Mouse (Mus musculus): ENCODE measurements around the gene Olfr1191-ps1. TPM values are rescaled to one million over a fixed set of nuclear protein-coding genes. Genes with fewer than 3 reads are reported as not detected.

Gene Olfr1191-ps1
- not detected for polyA plus RNA-seq (2014; fragmentation: Illumina TruSeq; extraction: RNeasy Lipid Tissue Mini Kit (QIAGEN cat#74804); ENCODE audit: low read depth, low replicate concordance)

DNA sequence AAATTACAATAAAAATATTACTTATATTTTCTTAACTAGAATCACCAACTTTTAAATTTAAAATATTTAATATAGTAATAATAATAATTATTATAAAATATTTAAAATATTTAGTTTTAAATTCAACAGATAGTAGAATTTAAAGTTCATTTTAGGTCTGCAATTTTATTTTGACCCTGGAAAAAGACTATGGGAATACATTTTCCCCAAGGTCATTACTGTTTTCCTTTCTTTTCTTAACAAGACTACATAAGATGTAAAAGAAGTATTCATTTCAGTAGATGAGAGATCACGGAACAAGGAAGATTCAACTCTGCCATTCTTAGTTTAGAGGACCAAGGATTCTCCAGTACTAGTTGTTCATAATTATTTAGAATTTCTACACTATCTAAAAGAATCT is at the start of gene Olfr1191-ps1:
Gene Olfr1191-ps1, plus strand, starts transcription at position 301 of the 400 bp plus-strand sequence.

DNA sequence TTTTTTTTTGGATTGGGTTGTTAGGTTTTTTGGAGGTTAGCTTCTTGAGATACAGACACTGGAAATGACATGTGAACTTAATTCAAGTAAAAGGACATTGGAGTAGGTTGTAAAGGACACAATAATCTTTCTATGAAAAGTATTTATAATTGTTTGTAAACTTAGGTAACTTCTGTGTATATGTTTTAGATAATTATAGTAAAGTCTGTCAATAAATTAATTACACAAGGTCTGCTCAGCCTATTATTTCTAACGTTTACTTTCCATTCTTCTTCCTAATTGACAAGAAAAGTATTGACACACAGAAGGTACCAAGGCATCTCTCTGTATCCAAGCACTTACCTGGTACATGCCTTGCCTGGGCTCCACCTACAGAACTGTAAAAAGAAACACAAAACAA is 7.9 kb downstream of the Olfr1191-ps1 start, which contains the start of gene Olfr1192-ps1:
Gene Olfr1192-ps1, plus strand, starts transcription at position 301 of the 400 bp plus-strand sequence.

DNA sequence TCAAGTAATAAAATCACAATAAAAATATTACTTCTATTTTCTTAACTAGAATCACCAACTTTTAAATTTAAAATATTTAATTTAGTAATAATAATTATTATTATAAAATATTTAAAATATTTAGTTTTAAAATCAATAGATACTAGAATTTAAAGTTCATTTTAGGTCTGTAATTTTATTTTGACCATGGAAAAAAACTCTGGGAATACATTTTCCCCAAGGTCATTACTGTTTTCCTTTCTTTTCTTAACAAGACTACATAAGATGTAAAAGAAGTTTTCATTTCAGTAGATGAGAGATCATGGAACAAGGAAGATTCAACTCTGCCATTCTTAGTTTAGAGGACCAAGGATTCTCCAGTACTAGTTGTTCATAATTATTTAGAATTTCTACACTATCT is 35.0 kb downstream of the Olfr1191-ps1 start, which contains the start of gene Olfr1193:
Gene Olfr1193, plus strand, starts transcription at position 301 of the 400 bp plus-strand sequence.

DNA sequence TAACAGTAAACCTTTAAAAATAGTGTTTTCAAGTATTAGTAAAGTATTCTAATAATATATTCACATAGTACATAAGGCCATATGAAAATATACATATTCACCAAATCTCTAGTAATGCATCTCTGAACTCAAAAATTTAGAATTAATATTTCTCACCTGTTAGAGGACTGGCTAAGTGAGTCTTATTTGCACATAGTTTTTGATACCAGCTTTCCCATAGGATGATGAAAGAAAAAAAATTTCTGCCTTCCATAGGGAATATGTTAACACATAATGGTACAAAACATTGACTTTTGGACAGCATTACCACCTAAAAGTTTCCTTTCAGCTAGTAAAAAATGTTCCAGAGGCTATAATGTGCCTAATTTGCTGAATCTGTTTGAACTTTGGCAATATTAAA is 48.7 kb downstream of the Olfr1191-ps1 start, which contains the start of gene Olfr1195:
Gene Olfr1195, minus strand, starts transcription at position 101 of the 400 bp plus-strand sequence.

Other genes starting within 250 kb of the Olfr1191-ps1 start
- not detected for gene Olfr1179, start 234.1 kb upstream of the Olfr1191-ps1 start, polyA plus RNA-seq (2014; fragmentation: Illumina TruSeq; extraction: RNeasy Lipid Tissue Mini Kit (QIAGEN cat#74804); ENCODE audit: low read depth, low replicate concordance)
- not detected for gene Olfr1180, start 221.4 kb upstream of the Olfr1191-ps1 start, polyA plus RNA-seq (2014; fragmentation: Illumina TruSeq; extraction: RNeasy Lipid Tissue Mini Kit (QIAGEN cat#74804); ENCODE audit: low read depth, low replicate concordance)
- not detected for gene Olfr1181, start 214.4 kb upstream of the Olfr1191-ps1 start, polyA plus RNA-seq (2014; fragmentation: Illumina TruSeq; extraction: RNeasy Lipid Tissue Mini Kit (QIAGEN cat#74804); ENCODE audit: low read depth, low replicate concordance)
- not detected for gene Gm13757, start 191.4 kb upstream of the Olfr1191-ps1 start, polyA plus RNA-seq (2014; fragmentation: Illumina TruSeq; extraction: RNeasy Lipid Tissue Mini Kit (QIAGEN cat#74804); ENCODE audit: low read depth, low replicate concordance)
- gene Olfr1183, start 185.7 kb upstream of the Olfr1191-ps1 start, polyA plus RNA-seq (2014; fragmentation: Illumina TruSeq; extraction: RNeasy Lipid Tissue Mini Kit (QIAGEN cat#74804); ENCODE audit: low read depth, low replicate concordance) = not detected
- gene Olfr1184, start 156.9 kb upstream of the Olfr1191-ps1 start, polyA plus RNA-seq (2014; fragmentation: Illumina TruSeq; extraction: RNeasy Lipid Tissue Mini Kit (QIAGEN cat#74804); ENCODE audit: low read depth, low replicate concordance) = not detected
- gene Olfr1185-ps1, start 147.2 kb upstream of the Olfr1191-ps1 start, polyA plus RNA-seq (2014; fragmentation: Illumina TruSeq; extraction: RNeasy Lipid Tissue Mini Kit (QIAGEN cat#74804); ENCODE audit: low read depth, low replicate concordance) = not detected
- gene Olfr1186, start 122.0 kb upstream of the Olfr1191-ps1 start, polyA plus RNA-seq (2014; fragmentation: Illumina TruSeq; extraction: RNeasy Lipid Tissue Mini Kit (QIAGEN cat#74804); ENCODE audit: low read depth, low replicate concordance) = not detected
- not detected for gene Olfr1188, start 83.6 kb upstream of the Olfr1191-ps1 start, polyA plus RNA-seq (2014; fragmentation: Illumina TruSeq; extraction: RNeasy Lipid Tissue Mini Kit (QIAGEN cat#74804); ENCODE audit: low read depth, low replicate concordance)
- not detected for gene Olfr1189, start 54.1 kb upstream of the Olfr1191-ps1 start, polyA plus RNA-seq (2014; fragmentation: Illumina TruSeq; extraction: RNeasy Lipid Tissue Mini Kit (QIAGEN cat#74804); ENCODE audit: low read depth, low replicate concordance)
- not detected for gene Olfr1192-ps1, start 8.0 kb downstream of the Olfr1191-ps1 start, polyA plus RNA-seq (2014; fragmentation: Illumina TruSeq; extraction: RNeasy Lipid Tissue Mini Kit (QIAGEN cat#74804); ENCODE audit: low read depth, low replicate concordance)
- not detected for gene Olfr1193, start 35.1 kb downstream of the Olfr1191-ps1 start, polyA plus RNA-seq (2014; fragmentation: Illumina TruSeq; extraction: RNeasy Lipid Tissue Mini Kit (QIAGEN cat#74804); ENCODE audit: low read depth, low replicate concordance)
- gene Olfr1195, start 48.6 kb downstream of the Olfr1191-ps1 start, polyA plus RNA-seq (2014; fragmentation: Illumina TruSeq; extraction: RNeasy Lipid Tissue Mini Kit (QIAGEN cat#74804); ENCODE audit: low read depth, low replicate concordance) = not detected
- gene Olfr1196, start 64.1 kb downstream of the Olfr1191-ps1 start, polyA plus RNA-seq (2014; fragmentation: Illumina TruSeq; extraction: RNeasy Lipid Tissue Mini Kit (QIAGEN cat#74804); ENCODE audit: low read depth, low replicate concordance) = not detected
- gene Olfr1197, start 91.8 kb downstream of the Olfr1191-ps1 start, polyA plus RNA-seq (2014; fragmentation: Illumina TruSeq; extraction: RNeasy Lipid Tissue Mini Kit (QIAGEN cat#74804); ENCODE audit: low read depth, low replicate concordance) = not detected
- gene Olfr1198, start 110.8 kb downstream of the Olfr1191-ps1 start, polyA plus RNA-seq (2014; fragmentation: Illumina TruSeq; extraction: RNeasy Lipid Tissue Mini Kit (QIAGEN cat#74804); ENCODE audit: low read depth, low replicate concordance) = not detected
- gene Olfr1199, start 119.9 kb downstream of the Olfr1191-ps1 start, polyA plus RNA-seq (2014; fragmentation: Illumina TruSeq; extraction: RNeasy Lipid Tissue Mini Kit (QIAGEN cat#74804); ENCODE audit: low read depth, low replicate concordance) = not detected
- gene Olfr1200, start 129.9 kb downstream of the Olfr1191-ps1 start, polyA plus RNA-seq (2014; fragmentation: Illumina TruSeq; extraction: RNeasy Lipid Tissue Mini Kit (QIAGEN cat#74804); ENCODE audit: low read depth, low replicate concordance) = not detected
- gene Olfr1201, start 152.5 kb downstream of the Olfr1191-ps1 start, polyA plus RNA-seq (2014; fragmentation: Illumina TruSeq; extraction: RNeasy Lipid Tissue Mini Kit (QIAGEN cat#74804); ENCODE audit: low read depth, low replicate concordance) = not detected
- not detected for gene Olfr1202, start 174.0 kb downstream of the Olfr1191-ps1 start, polyA plus RNA-seq (2014; fragmentation: Illumina TruSeq; extraction: RNeasy Lipid Tissue Mini Kit (QIAGEN cat#74804); ENCODE audit: low read depth, low replicate concordance)
- not detected for gene Olfr1205, start 189.2 kb downstream of the Olfr1191-ps1 start, polyA plus RNA-seq (2014; fragmentation: Illumina TruSeq; extraction: RNeasy Lipid Tissue Mini Kit (QIAGEN cat#74804); ENCODE audit: low read depth, low replicate concordance)
- gene Olfr1204, start 208.8 kb downstream of the Olfr1191-ps1 start, polyA plus RNA-seq (2014; fragmentation: Illumina TruSeq; extraction: RNeasy Lipid Tissue Mini Kit (QIAGEN cat#74804); ENCODE audit: low read depth, low replicate concordance) = not detected
- gene Olfr1206, start 222.7 kb downstream of the Olfr1191-ps1 start, polyA plus RNA-seq (2014; fragmentation: Illumina TruSeq; extraction: RNeasy Lipid Tissue Mini Kit (QIAGEN cat#74804); ENCODE audit: low read depth, low replicate concordance) = not detected

Data from adrenal gland, adult 10 weeks (tissue).